ENCODE assay signal across 8 mouse cellular contexts in the genomic region with DNA sequence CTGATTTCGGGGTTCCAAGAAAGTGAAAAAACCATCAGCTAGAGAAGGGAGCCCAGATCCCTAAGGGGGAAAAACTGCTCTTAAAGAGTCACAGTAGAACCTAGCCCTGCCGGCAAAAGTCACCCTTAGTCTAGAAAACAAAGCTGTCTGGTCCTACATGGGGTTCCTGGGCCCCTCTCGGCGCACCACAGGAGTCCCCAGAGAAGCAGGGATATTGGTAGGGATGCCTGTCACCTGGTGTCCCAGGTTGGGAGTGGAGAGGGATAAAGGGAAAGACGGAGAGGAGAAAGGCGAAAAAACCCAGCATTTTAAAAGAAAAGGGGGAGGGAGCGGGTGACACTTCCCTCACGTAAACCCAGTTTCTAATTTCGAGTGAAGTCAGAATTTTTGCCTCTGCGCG. TPM values are rescaled to one million over a fixed set of nuclear protein-coding genes. Genes with fewer than 3 reads are reported as not detected.
DNase-seq lines count a peak whose midpoint lies in the region; ATAC-seq and TF ChIP-seq lines count a peak whose summit lies in the region.

No protein-coding gene starts in this region.

- H3K27ac ChIP-seq in heart, embryonic 13.5 days (replicated peaks): no peak overlapping the region
- peak overlapping the region; percentile 97 for H3K27ac ChIP-seq in hindbrain, embryonic 13.5 days

- no peak overlapping the region for H3ac ChIP-seq in myocyte (ENCODE audit: control insufficient read depth, insufficient read length)

- H3K27me3 ChIP-seq in heart, embryonic 13.5 days (replicated peaks): peaks cover 96% of the 10 kb centered on the region
- peaks cover 76% of the 10 kb centered on the region for H3K27me3 ChIP-seq in hindbrain, embryonic 13.5 days
- H3K27me3 ChIP-seq in myocyte (ENCODE audit: control insufficient read depth, insufficient read depth, insufficient read length): peaks cover 65% of the 10 kb centered on the region

- no peak for TF ChIP-seq POLR2A in myocyte (IDR thresholded peaks at IDR 0.05; ENCODE audit: insufficient read length, low read depth)

- no peak for ATAC-seq in heart, embryonic 13.5 days (ENCODE audit: extremely low read depth, insufficient number of reproducible peaks, low FRiP score, low TSS enrichment)
- ATAC-seq in hindbrain, embryonic 13.5 days (ENCODE audit: low FRiP score): no peak

- no peaks in the 10 kb centered on the region for H3K36me3 ChIP-seq in heart, embryonic 13.5 days
- H3K36me3 ChIP-seq in hindbrain, embryonic 13.5 days: no peaks in the 10 kb centered on the region
- H3K36me3 ChIP-seq in myocyte (ENCODE audit: control insufficient read depth, insufficient read depth): no peaks in the 10 kb centered on the region

- peaks cover 38% of the 10 kb centered on the region for H3K4me1 ChIP-seq in heart, embryonic 13.5 days
- peaks cover 43% of the 10 kb centered on the region for H3K4me1 ChIP-seq in hindbrain, embryonic 13.5 days (replicated peaks)

- H3K9ac ChIP-seq in heart, embryonic 13.5 days: no peak overlapping the region
- peak overlapping the region; percentile 90 for H3K9ac ChIP-seq in hindbrain, embryonic 13.5 days

- no peaks in the 10 kb centered on the region for H3K79me2 ChIP-seq in myocyte (ENCODE audit: control insufficient read depth, insufficient read depth)

- peak overlapping the region; percentile 56 for H3K4me3 ChIP-seq in heart, embryonic 13.5 days
- H3K4me3 ChIP-seq in hindbrain, embryonic 13.5 days: peak overlapping the region; percentile 54
- H3K4me3 ChIP-seq in myocyte: peak overlapping the region; percentile 28

- no peak for DNase-seq in heart, adult 8-10 months (ENCODE audit: low spot score)
- DNase-seq in R1 (ENCODE audit: low read depth, low spot score): peak; percentile 59
- DNase-seq in frontal cortex, postnatal 14 days (ENCODE audit: low spot score in 2 of 2): no peak
- no peak for DNase-seq in cerebellum, adult 9-10 months
- no peak for DNase-seq in adrenal gland, postnatal 14 days

- H3K9me3 ChIP-seq in heart, embryonic 13.5 days: no peaks in the 10 kb centered on the region
- no peaks in the 10 kb centered on the region for H3K9me3 ChIP-seq in hindbrain, embryonic 13.5 days

- peak overlapping the region; percentile 74 for H3K4me2 ChIP-seq in heart, embryonic 13.5 days
- peak overlapping the region; percentile 59 for H3K4me2 ChIP-seq in hindbrain, embryonic 13.5 days
- peak overlapping the region; percentile 76 for H3K4me2 ChIP-seq in myocyte (ENCODE audit: low read depth)

- 0% methylated on average over 11 of the region's 11 CpGs for WGBS in heart, embryonic 13.5 days
- 1% methylated on average over 11 of the region's 11 CpGs for WGBS in hindbrain, embryonic 13.5 days

TF ChIP-seq in myocyte, 11 proteins besides CTCF, POLR2A, EP300 and RAD21:
- no peak for TF ChIP-seq TCF3 (IDR thresholded peaks at IDR 0.05; ENCODE audit: insufficient read length, low read depth)
- no peak for TF ChIP-seq POLR2AphosphoS2 (IDR thresholded peaks at IDR 0.05; ENCODE audit: insufficient read length, low read depth)
- TF ChIP-seq TCF12 (IDR thresholded peaks at IDR 0.05; ENCODE audit: insufficient read depth, poor library complexity, severe bottlenecking): no peak
- no peak for TF ChIP-seq MYOG (IDR thresholded peaks at IDR 0.05; ENCODE audit: control insufficient read depth in 1 of 3, insufficient read depth in 1 of 3, insufficient read length in 2 of 3, low read depth in 2 of 3)
- no peak for TF ChIP-seq E2F4 (IDR thresholded peaks at IDR 0.05; ENCODE audit: insufficient read depth)
- TF ChIP-seq CEBPB (IDR thresholded peaks at IDR 0.05; ENCODE audit: insufficient read depth, poor library complexity, severe bottlenecking): no peak
- TF ChIP-seq SRF (IDR thresholded peaks at IDR 0.05; ENCODE audit: control insufficient read depth, insufficient read length, low read depth): no peak
- TF ChIP-seq MYOD1 (IDR thresholded peaks at IDR 0.05; ENCODE audit: control insufficient read depth in 1 of 3, insufficient read length in 2 of 3, low read depth in 2 of 3): no peak
- TF ChIP-seq USF1 (IDR thresholded peaks at IDR 0.05; ENCODE audit: low read depth): no peak
TF ChIP-seq in myocyte: peak in this region for 0.

RNA-seq across cellular contexts. Expression of a gene that starts 6.1 kb away (rescaled TPM):
- 0.09 and 0.16 TPM in 2 replicates for polyA plus RNA-seq in heart, embryonic 13.5 days (2015; fragmentation: Nextera tagmentation; extraction: Ambion mirVana)
- total RNA-seq in heart, adult 8-10 months (2022): under 1 TPM in 3 of 4 experiments, not detected in 1; 0.09 to 0.19 (median 0.16) TPM
- polyA plus RNA-seq in hindbrain, embryonic 13.5 days (2015; fragmentation: Nextera tagmentation; extraction: Ambion mirVana): 14.2 and 22.9 TPM in 2 replicates
- 0.36 TPM for polyA plus RNA-seq in myocyte (2012; fragmentation: generic; extraction: Trizol)
- total RNA-seq in adrenal gland, postnatal 14 days (2021): 0.30 and 0.38 TPM in 2 replicates

Comparison
In these comparisons a context has a peak if more than half of its experiments do, and no peak if none do; other contexts are left out.
1. RNA of a gene that starts 6.1 kb away (polyA plus RNA-seq): 14.2 to 22.9 TPM in hindbrain, embryonic 13.5 days; 0.36 TPM in myocyte (single experiment) and 0.09 to 0.16 TPM in heart, embryonic 13.5 days; every median in the first group is over 10 times any median in the second.
2. Peak in every context shown above with its lines, with median percentiles within 50 percentile points of each other: H3K4me2 ChIP-seq and H3K4me3 ChIP-seq.